Mouse (Mus musculus) myocyte (in vitro differentiated cells): ENCODE data around the gene Eef2k.

Source experiments
- CEBPB ChIP-seq: IDR thresholded peaks from 2 replicates; pipeline ENCODE4 v1.6.1; 2011; ENCODE audit warnings: mild to moderate bottlenecking, moderate library complexity; ENCODE audit not compliant: poor library complexity, insufficient read depth, severe bottlenecking
- E2F4 ChIP-seq: IDR thresholded peaks from one replicate; pipeline ENCODE4 v1.6.1; 2011; ENCODE audit warnings: mild to moderate bottlenecking, control low read depth, moderate library complexity; ENCODE audit not compliant: insufficient read depth
- MAX ChIP-seq: IDR thresholded peaks from one replicate; pipeline ENCODE4 v1.6.1; 2011; ENCODE audit warnings: low read depth, mild to moderate bottlenecking, control low read depth
- MYOD1 ChIP-seq, 3 experiments: IDR thresholded peaks; one replicate each; pipeline ENCODE4 v1.6.1; 2011; ENCODE audit warnings: control low read depth in 2 of 3, low read depth in 2 of 3, mild to moderate bottlenecking in 2 of 3, moderate library complexity in 1 of 3; ENCODE audit not compliant: insufficient read length in 2 of 3, control insufficient read depth in 1 of 3
- MYOG ChIP-seq, 3 experiments: IDR thresholded peaks; one replicate each; pipeline ENCODE4 v1.6.1; 2011; ENCODE audit warnings: control low read depth in 2 of 3, low read depth in 2 of 3, mild to moderate bottlenecking in 2 of 3; ENCODE audit not compliant: insufficient read length in 2 of 3, control insufficient read depth in 1 of 3, insufficient read depth in 1 of 3
- POLR2A ChIP-seq: IDR thresholded peaks from one replicate; pipeline ENCODE4 v1.6.1; 2011; ENCODE audit warnings: low read depth, mild to moderate bottlenecking, control low read depth, moderate library complexity; ENCODE audit not compliant: insufficient read length
- REST ChIP-seq: IDR thresholded peaks from one replicate; pipeline ENCODE4 v1.6.1; 2011; ENCODE audit warnings: mild to moderate bottlenecking, control low read depth, moderate library complexity; ENCODE audit not compliant: insufficient read depth, insufficient read length
- TCF12 ChIP-seq: IDR thresholded peaks from one replicate; pipeline ENCODE4 v1.6.1; 2011; ENCODE audit warnings: mild to moderate bottlenecking, control low read depth; ENCODE audit not compliant: poor library complexity, insufficient read depth, severe bottlenecking
- TCF3 ChIP-seq: IDR thresholded peaks from one replicate; pipeline ENCODE4 v1.6.1; 2011; ENCODE audit warnings: low read depth, control low read depth; ENCODE audit not compliant: insufficient read length
- USF1 ChIP-seq: IDR thresholded peaks from one replicate; pipeline ENCODE4 v1.6.1; 2011; ENCODE audit warnings: low read depth, mild to moderate bottlenecking, control low read depth, moderate library complexity

DNA sequence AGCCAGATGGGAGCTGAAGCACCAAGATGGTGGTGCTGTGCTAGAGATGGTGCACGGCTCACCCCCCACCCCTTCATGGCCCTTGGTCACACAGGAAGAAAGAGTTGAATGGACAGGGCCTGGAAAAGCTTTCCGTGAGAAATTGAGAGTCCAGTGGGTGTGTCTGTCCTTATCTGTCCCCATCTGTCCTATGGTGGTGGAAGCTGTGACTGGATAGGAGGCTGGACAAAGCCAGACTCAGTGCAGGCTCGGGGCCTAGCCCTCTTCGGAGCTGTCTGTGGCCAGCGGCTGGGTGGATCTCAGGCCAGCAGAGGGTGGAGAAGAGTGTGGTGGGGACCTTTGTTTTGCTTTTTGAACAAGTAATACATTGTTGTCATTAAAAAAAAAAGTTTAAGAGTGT, 50.5 kb downstream of the Eef2k start:
- TF ChIP-seq POLR2A: no peak
- TF ChIP-seq CEBPB: no peak
- TF ChIP-seq MYOG (IDR thresholded peaks at IDR 0.05; ENCODE audit: control insufficient read depth in 1 of 3, insufficient read depth in 1 of 3, insufficient read length in 2 of 3, low read depth in 2 of 3): no peak
- TF ChIP-seq TCF12: no peak
- no peak for TF ChIP-seq USF1
- no peak for TF ChIP-seq MYOD1 (IDR thresholded peaks at IDR 0.05; ENCODE audit: control insufficient read depth in 1 of 3, insufficient read length in 2 of 3, low read depth in 2 of 3)
- TF ChIP-seq REST: no peak
- no peak for TF ChIP-seq E2F4
- TF ChIP-seq TCF3: no peak
- no peak for TF ChIP-seq MAX
